Mouse (Mus musculus) layer of hippocampus, adult 8-10 months (tissue): ENCODE data around the gene Acap1. TPM values are rescaled to one million over a fixed set of nuclear protein-coding genes. Genes with fewer than 3 reads are reported as not detected.
"Not testable (repeated sequence)": the region's sequence is repeated elsewhere in the genome, so short reads cannot be mapped to it uniquely, and the experiment has no call there.

Source experiments
- DNase-seq, 2 experiments: peaks; one replicate each; pipeline ENCODE4 v3.0.0; 2022; ENCODE audit warnings: low spot score in 2 of 2
- total RNA-seq, 4 experiments: library from RNA; stranded (reverse); gene quantifications; 2 replicates each; pipeline ENCODE4 v1.2.4; 2022

The Acap1 gene
- total RNA-seq = under 1 TPM in 2 of 4 experiments, not detected in 2; 0.14 to 0.34 TPM

GRCm38 (mm10) chr11:69895291-69895690 lies at the start of gene Acap1:
TSS of gene Acap1 (minus strand) at chr11:69895539.
- DNase-seq = no peak

- DNase-seq = no peak
Observed at GRCm38 (mm10) chr11:69940962-69941361, 45.6 kb upstream of the Acap1 start.

DNA sequence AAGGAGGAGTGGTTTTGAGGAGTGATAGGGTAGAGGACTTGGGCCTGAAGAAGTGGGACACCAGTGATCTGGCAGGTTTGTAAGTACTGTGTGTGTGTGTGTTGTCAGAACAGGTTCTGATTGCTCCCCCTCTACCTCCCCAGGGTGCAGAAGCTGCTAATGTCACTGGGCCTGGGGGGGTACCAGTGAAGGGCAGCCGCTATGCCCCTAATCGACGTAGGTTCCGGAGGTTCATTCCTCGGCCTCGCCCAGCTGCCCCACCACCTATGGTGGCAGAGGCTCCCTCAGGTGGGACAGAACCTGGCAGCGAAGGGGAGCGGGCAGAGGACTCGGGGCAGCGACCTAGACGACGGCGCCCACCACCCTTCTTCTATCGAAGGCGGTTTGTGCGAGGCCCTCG lies 44.4 kb upstream of the Acap1 start:
- DNase-seq = no peak

DNA sequence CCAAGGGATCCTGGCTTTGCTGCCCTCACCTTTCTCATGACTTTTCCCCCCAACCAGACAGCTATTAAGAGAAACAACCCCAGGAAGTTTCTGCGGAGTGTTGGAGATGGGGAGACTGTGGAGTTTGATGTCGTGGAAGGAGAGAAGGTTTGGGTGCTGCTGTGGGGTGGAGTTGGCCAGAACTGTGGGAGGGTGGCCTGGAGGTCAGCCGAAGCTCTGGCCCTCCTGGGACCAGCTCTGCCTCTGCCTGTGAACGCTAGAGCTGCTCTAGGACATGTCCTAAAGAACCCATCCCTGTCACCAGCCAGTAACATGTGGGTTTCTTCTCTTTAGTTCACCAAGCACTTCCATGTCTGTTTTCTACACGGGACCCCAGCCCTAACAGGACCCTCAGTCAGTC lies 43.8 kb upstream of the Acap1 start:
- no peak for DNase-seq

DNA sequence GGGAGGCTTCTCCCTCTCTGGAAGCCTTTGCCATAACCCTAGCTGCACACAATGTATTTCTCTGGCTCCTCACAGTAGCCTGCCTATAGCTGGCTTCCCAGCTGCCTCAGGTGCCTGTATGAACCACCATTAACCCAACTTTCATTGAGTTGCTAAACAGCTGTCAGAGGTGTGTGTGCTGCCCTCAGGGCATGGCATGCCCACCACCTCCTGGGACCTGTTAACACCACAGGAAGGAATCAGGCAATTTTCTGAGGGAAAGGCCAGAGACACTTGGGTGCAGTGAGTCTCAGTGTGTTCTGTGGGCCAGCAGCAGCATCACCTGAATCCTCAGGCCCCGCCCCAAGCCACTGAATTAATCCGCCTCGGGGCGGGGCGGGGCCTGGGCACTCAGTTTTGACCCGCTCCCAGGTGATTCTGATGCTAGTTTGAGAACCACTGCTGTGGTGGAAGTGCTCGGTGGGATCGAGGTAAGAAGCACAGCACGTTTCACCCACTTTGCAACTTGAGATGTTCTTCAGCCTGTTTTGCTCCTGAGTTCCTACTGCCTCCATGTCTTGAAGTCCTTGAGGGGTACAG lies 43.2 kb upstream of the Acap1 start:
- DNase-seq = no peak

DNA sequence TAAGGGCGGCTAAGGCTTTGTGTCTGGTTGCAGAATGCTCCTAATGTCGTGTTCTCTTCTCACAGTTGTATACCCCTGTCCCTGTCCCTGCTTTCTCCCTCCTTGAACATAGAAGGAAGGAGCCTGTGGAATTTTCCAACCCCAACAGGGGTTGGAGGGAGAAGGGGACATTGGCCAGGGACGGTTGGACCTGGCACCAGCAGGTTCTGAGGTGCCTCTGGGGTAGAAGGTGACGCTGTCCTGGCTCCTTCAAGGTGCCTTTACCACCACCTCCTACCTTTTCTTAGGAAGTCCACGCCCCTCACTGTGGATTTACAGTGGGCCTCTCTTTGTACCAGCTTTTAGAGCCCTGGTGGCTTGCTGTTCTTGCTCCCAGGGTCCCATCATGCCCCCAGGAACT lies 42.5 kb upstream of the Acap1 start:
- DNase-seq = no peak

GRCm38 (mm10) chr11:69937385-69937784 lies 42.0 kb upstream of the Acap1 start:
- no peak for DNase-seq

DNA sequence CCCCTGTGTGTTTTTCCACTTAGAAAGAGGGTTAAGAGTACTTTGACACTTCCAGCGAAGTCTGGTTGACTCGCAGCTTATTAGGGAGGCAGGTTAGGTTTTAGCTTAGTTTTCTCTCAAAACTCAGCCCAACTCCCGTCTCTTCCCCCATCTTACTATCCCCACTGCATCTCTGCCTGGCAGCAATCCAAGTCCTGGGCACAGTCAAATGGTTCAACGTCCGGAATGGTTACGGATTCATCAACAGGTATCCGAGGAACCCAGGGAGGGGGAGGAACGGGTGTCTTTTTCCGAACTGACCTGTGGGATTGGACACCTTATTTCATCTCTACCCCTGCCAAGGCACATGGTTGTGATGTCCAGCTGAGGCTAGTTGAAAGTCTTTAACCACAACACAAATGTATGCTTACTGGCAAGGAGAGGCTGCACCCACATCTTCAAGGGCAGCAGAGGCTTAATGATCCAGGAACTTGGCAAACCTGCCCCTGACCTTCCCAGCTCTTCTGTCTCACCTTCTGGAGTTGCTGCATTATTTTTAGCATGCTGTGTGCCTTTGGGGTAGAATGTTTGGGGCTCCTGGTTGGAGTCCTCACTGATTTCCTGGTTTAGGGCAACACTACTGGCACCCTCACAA lies 41.5 kb upstream of the Acap1 start:
- DNase-seq = no peak

DNA sequence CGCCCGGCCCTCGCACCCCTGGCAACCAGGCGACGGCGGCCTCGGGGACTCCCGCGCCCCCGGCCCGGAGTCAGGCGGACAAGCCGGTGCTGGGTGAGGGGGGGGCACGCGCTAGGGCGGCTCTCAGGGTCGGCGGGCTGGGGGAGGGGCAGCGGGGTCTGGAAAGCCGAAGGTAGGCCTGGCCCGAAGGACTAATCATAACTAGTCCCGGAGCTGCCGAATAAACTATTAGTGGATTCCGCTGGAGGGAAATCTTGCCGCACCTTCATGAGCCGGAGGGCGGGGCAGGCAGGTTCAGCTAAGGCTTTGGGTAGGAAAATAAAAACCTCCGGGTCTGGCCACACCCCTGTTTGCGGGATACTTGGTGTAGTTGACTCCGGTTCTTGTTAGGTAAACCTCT lies 40.8 kb upstream of the Acap1 start:
- DNase-seq = no peak

- DNase-seq = peak; percentile 77 to 80
Observed at GRCm38 (mm10) chr11:69935137-69935879, 40.0 kb upstream of the Acap1 start, which contains the start of gene Ybx2. TSS of gene Ybx2 (plus strand) at chr11:69935796.

GRCm38 (mm10) chr11:69934681-69935080 lies 39.3 kb upstream of the Acap1 start:
- DNase-seq = no peak

DNA sequence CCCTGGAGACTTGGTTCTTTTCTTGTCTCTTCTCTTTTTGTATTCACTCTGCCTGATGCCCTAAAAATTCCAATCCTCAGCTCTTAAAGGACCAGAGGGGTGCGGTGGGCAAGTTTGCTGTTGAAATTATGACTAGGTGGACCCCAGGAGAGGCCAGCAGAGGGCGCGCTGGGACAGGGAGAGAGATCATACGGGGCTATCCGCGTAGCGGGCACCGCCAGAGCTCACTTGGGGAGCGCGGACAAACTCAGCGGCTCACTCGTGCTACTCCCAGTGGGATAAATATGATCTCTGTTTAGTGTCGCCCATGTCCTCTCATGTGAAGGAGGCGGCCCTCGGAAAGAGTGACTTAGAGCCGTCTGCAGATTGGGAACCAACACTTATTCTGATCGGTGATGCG lies 38.8 kb upstream of the Acap1 start:
- DNase-seq = peak; percentile 71 to 86

DNA sequence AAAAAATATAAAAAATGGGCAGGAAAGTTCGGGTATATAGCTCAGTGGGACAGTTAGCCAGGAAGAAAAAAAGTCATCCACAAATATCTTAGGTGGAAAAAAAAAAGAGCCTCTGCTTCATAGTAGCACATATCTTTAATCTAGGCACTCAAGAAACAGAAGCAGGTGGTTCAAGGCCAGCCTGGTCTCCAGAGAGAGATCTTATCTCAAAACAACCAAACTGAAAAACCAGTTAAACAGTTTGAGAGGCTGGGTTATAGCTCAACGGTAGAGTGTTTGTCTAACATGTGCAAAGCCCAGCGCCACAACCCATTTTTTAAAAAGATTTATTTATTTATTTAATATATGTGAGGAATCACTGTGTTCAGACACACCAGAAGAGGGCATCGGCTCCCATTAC lies 37.7 kb upstream of the Acap1 start:
- DNase-seq = no peak

GRCm38 (mm10) chr11:69932254-69932653 lies 36.9 kb upstream of the Acap1 start:
- DNase-seq = no peak

- no peak for DNase-seq
Observed at GRCm38 (mm10) chr11:69931769-69932168, 36.4 kb upstream of the Acap1 start.

DNA sequence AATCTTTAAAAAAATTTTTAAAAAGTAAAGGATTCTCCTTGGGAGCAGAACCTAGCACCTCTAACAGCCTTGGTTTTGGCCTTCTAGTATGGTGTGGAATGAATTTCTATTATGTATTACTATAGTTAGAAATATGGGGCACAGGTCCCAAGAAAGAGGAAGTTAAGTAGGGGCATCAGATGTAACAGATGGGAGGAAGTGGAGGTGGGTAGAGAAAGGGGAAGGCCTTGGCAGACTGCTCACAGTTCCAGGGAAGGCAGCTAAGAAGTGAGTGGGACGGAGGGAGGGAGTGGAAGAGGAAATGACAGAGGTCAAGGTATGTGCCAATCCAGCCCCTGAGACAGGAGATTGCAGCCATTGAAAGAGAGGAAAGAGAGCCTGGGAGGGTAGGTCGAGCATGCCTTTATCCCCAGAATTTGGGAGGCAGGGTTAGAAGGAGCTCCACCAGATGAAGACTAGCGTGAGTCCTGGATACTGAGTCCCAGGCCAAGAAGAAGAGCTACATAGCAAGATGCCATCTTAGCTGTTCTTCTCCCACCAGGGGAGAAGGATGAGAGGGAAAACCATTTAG lies 35.7 kb upstream of the Acap1 start:
- DNase-seq = no peak

DNA sequence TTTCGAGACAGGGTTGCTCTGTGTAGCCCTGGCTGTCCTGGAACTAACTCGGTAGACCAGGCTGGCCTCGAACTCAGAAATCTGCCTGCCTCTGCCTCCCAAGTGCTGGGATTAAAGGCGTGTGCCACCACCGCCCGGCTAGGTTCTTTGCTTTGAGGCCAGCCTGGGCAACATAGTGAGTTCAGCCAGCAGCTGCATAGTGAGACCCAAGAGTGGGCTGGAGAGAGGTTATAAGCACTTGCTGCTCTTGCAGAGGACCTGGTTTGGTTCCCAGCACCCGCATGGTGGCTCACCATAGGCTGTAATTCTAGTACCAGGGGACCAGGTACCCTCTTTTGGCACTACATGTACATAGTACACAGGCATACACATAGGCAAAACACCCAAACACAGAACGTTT lies 34.8 kb upstream of the Acap1 start:
- not testable (repeated sequence) for DNase-seq

DNA sequence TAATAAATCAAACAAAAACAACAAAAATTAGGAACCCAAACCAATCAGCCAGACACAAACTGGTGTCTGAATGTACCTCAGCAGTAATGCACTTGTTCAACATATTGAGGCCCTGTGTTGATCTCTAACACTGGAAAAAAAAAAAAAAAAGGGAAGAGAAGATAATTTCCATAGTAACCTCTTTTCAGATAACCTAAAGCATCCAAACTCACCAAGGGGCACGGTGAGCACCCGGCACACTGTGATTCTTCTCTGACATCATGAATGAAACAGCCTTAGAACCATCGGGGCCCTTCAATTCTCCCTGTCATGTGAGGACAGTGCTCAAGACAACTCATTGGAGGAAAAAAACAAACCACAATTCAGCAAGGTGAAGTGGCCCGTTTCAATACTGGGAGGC lies 34.4 kb upstream of the Acap1 start:
- DNase-seq = no peak

DNA sequence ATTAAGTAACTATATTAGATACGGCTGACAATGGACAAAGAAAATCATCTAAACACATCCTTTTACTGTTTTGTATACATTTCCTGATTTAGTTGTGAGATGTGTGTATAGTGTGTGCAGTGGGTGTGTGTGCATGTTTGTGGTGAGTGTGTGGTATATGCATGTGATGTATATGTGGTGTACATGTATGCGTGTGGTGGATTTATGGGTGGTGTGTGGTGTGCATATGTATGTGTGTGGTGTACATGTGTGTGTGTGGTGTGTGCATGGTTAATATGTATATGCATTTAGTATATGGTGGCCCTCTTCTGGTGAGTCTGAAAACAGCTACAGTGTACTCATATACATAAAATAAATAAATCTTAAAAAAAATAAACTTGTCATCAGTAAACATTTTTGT lies 32.2 kb upstream of the Acap1 start:
- no peak for DNase-seq

DNA sequence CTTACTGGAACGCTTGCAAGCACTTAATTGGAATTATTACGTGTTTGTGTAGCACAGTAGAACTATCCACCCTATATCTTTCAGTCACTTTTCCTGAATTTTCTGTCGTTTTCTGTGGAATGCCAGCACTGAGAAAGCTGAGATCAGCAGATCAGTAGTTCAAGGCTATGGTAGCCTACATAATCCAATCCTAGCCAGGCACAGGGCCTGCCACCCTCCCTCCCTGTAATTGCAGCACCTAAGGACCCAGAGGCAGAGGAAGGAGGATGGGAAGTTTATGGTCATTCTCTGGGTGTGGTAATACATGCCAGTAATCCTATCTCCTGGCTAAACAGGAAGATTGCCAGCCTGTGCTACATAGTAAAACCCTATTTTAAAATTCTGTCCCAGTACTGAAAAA lies 27.5 kb upstream of the Acap1 start:
- no peak for DNase-seq

- no peak for DNase-seq
Observed at GRCm38 (mm10) chr11:69922012-69922756, 26.8 kb upstream of the Acap1 start.
